Mouse (Mus musculus) effector memory CD4-positive, alpha-beta T cell, adult 5 months (primary cell): Measurements from ENCODE around the gene Myl9. TPM values are rescaled to one million over a fixed set of nuclear protein-coding genes. Genes with fewer than 3 reads are reported as not detected.

Experiments used
- polyA plus RNA-seq: library from polyadenylated mRNA; unstranded; fragments of 100-300 nt; shearing (Covaris generic); gene quantifications from one replicate; pipeline ENCODE4 v1.2.1, GENCODE M21; 2017

Myl9 gene
- polyA plus RNA-seq, result not detected

DNA sequence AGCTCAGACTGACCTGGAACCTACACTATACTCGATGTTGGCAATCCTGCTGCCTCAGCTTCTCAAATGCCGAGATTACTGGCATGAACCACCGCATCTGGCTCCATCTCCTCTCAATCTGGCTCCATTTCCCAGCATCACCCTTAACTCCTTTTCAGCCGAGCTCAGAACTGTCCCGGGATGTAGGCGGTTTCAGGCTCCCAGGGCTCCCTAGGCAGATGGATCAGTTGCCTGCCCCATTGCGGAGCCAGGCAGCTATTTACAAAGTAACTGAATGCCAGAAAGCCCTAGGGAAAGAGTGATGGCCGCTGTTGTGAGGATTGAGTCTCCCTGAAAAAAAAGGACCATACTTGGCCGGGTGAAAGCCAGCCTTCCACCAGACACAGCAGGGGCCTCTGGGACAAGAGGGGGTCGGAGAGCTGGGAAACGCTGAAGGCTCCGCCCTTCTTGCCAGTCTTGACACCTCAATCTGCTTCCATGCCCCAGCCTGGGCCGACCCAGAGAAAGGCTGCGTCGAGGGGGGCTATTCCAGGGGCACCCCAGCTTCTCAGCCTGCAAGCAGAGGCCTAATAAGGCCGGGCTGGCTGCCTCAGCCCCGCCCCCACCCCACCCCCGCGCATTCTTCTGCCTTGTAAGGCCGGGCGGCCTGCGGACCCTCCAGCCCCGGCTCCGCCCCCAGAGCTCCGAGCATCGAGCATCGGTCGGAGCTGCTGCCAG is at the start of gene Myl9:
Gene Myl9 (plus strand): TSS at position 683 of the 717 bp plus-strand sequence.

Other genes with a start within 250 kb of the Myl9 start
- 28.8 TPM for gene Aar2, start 227.8 kb upstream of the Myl9 start, polyA plus RNA-seq
- 86.9 TPM for gene Dlgap4, start 161.7 kb upstream of the Myl9 start, polyA plus RNA-seq
- 98.4 TPM for gene Tgif2, start 64.6 kb downstream of the Myl9 start, polyA plus RNA-seq
- gene 4930518I15Rik, start 82.5 kb downstream of the Myl9 start, polyA plus RNA-seq, result 3.2 TPM
- gene Rab5if, start 87.7 kb downstream of the Myl9 start, polyA plus RNA-seq, result 83.6 TPM
- 46.2 TPM for gene Sla2, start 111.8 kb downstream of the Myl9 start, polyA plus RNA-seq
- 72.7 TPM for gene Ndrg3, start 216.6 kb downstream of the Myl9 start, polyA plus RNA-seq
- 10.8 TPM for gene Dsn1, start 231.7 kb downstream of the Myl9 start, polyA plus RNA-seq